Mouse (Mus musculus) erythroblast, embryonic 14.5 days (primary cell): ENCODE results near the gene Cd200r3.

Experiments used
- GATA1 ChIP-seq: IDR thresholded peaks from 2 replicates; pipeline ENCODE4 v1.6.1; 2012; ENCODE audit warnings: low read length, inconsistent platforms, mixed read lengths
- TAL1 ChIP-seq: IDR thresholded peaks from 3 replicates; pipeline ENCODE4 v1.6.1; 2012; ENCODE audit warnings: low read length, inconsistent platforms, mixed read lengths

GRCm38 (mm10) chr16:45029493-45029892 is 86.0 kb downstream of the Cd200r3 start:
- TF ChIP-seq TAL1 (no peak), GATA1 (no peak)
